Mouse (Mus musculus) hindbrain, embryonic 16.5 days (tissue): ENCODE measurements around the gene Ago3. TPM values are rescaled to one million over a fixed set of nuclear protein-coding genes. Genes with fewer than 3 reads are reported as not detected.

Experiments used
- ATAC-seq: fragments of 200-750 bp; cut with Nextera tagmentation; 2 replicates; pipeline ENCODE4 v1.8.0; 2017; ENCODE audit warnings: moderate TSS enrichment, moderate library complexity
- H3K27ac ChIP-seq: fragments of 300-500 bp; sonication (generic); 2 replicates; pipeline ENCODE4 v1.5.1; 2014; ENCODE audit warnings: low read depth, mild to moderate bottlenecking, control low read depth, low read length, moderate library complexity
- H3K27me3 ChIP-seq: fragments of 300-500 bp; sonication (generic); replicated peaks from 2 replicates; pipeline ENCODE4 v1.6.1; 2014; ENCODE audit warnings: low read length; ENCODE audit not compliant: control insufficient read depth, insufficient read depth
- H3K36me3 ChIP-seq: fragments of 300-500 bp; sonication (generic); 2 replicates; pipeline ENCODE4 v1.6.1; 2014; ENCODE audit warnings: mild to moderate bottlenecking, low read length, moderate library complexity, mixed read lengths; ENCODE audit not compliant: control insufficient read depth, insufficient read depth
- H3K4me1 ChIP-seq: fragments of 300-500 bp; sonication (generic); 2 replicates; pipeline ENCODE4 v1.6.1; 2014; ENCODE audit warnings: low read depth, low read length; ENCODE audit not compliant: control insufficient read depth, insufficient read depth
- H3K4me2 ChIP-seq: fragments of 300-500 bp; sonication (generic); 2 replicates; pipeline ENCODE4 v1.6.1; 2014; ENCODE audit warnings: mild to moderate bottlenecking, low read length, control low read depth, moderate library complexity
- H3K4me3 ChIP-seq: fragments of 300-500 bp; sonication (generic); 2 replicates; pipeline ENCODE4 v1.5.1; 2014; ENCODE audit warnings: mild to moderate bottlenecking, low read length, control low read depth, moderate library complexity
- H3K9ac ChIP-seq: fragments of 300-500 bp; sonication (generic); 2 replicates; pipeline ENCODE4 v1.6.1; 2014; ENCODE audit warnings: low read depth, mild to moderate bottlenecking, control low read depth, low read length, moderate library complexity
- H3K9me3 ChIP-seq: fragments of 300-500 bp; sonication (generic); 2 replicates; pipeline ENCODE4 v1.6.1; 2014; ENCODE audit warnings: mild to moderate bottlenecking, low read length, moderate library complexity; ENCODE audit not compliant: control insufficient read depth
- WGBS: fragments of 180-500 bp; shearing (Covaris S2); extraction: QIAGEN DNeasy Blood & Tissue Kit; methylation state at CpG from one replicate; pipeline ENCODE4 v1.1.7; 2014; 5-methylcytosine and 5-hydroxymethylcytosine counted together
- polyA plus RNA-seq: library from polyadenylated mRNA; unstranded; fragments of >200 nt; fragmentation: Nextera tagmentation; extraction: Ambion mirVana; gene quantifications from 2 replicates; pipeline ENCODE4 v1.2.1, GENCODE M21; 2015

Gene Ago3
- polyA plus RNA-seq, 1 experiment from 2014 or later, result 12.4 TPM

- no peak for ATAC-seq
- Histone ChIP-seq H3K27me3 (no peaks in the 10 kb centered on the region), H3K9me3 (no peaks in the 10 kb centered on the region), H3K4me3 (no peak overlapping the region), H3K4me2 (no peak overlapping the region), H3K9ac (no peak overlapping the region), H3K27ac (no peak overlapping the region), H3K4me1 (peaks cover 5% of the 10 kb centered on the region; the same call in 1 of the 2 replicates), H3K36me3 (peaks cover 8% of the 10 kb centered on the region)
- 94% methylated on average over 4 of the region's 4 CpGs for WGBS
These were observed 3.8 kb upstream of the Ago3 start for GRCm38 (mm10) chr4:126433175-126433574.

GRCm38 (mm10) chr4:126431746-126432145 lies 2.4 kb upstream of the Ago3 start:
- peaks cover 4% of the 10 kb centered on the region; the same call in 1 of the 2 replicates for H3K36me3 ChIP-seq
- no peaks in the 10 kb centered on the region for H3K9me3 ChIP-seq
- H3K27me3 ChIP-seq, result no peaks in the 10 kb centered on the region
- 79% methylated on average over 4 of the region's 4 CpGs for WGBS
- H3K4me2 ChIP-seq, result no peak overlapping the region
- no peak overlapping the region for H3K27ac ChIP-seq
- H3K4me3 ChIP-seq, result no peak overlapping the region
- ATAC-seq, result no peak
- no peak overlapping the region for H3K9ac ChIP-seq
- peaks cover 6% of the 10 kb centered on the region; the same call in 1 of the 2 replicates for H3K4me1 ChIP-seq

DNA sequence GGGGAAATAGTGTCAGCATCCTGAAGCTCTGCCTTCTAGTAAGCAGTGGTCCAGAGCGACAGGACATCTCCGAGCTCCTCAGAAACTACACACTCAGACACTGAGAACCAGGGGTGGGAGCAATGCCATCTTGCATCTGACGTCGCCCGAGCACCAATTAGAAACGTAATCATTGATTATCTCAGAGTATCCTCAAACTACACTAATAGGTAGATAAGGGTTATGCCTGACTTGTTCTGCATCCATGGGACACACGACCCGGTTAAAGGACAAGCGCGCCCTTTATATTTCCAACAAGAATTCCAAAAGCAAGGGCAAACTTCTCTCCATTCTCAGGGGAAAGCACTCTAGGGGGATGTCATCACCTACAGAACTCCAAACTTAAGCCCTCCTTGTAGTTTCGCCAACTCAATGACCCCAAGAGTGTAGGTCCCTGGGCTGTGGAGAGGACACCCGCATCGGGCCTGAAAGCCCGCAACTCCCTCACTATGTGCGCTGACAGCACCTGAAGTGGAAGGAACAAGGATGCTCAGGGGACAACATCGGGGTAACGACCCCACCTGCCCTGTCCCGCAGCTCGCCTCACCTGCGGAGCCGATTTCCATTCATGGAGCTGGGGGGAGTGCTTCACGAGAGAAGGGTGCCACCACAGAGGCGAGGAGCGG lies 542 bp downstream of the Ago3 start:
- Histone ChIP-seq H3K27ac (peak overlapping the region; percentile 95), H3K4me2 (peak overlapping the region; percentile 74), H3K4me1 (peaks cover 6% of the 10 kb centered on the region; the same call in 1 of the 2 replicates), H3K4me3 (peak overlapping the region; percentile 97), H3K9me3 (no peaks in the 10 kb centered on the region), H3K9ac (peak overlapping the region; percentile 96), H3K27me3 (no peaks in the 10 kb centered on the region), H3K36me3 (no peaks in the 10 kb centered on the region)
- no peak for ATAC-seq
- under 1% methylated on average over 24 of the region's 24 CpGs for WGBS

GRCm38 (mm10) chr4:126423866-126424265 lies 5.5 kb downstream of the Ago3 start:
- H3K9ac ChIP-seq, result no peak overlapping the region
- peaks cover 6% of the 10 kb centered on the region; the same call in 1 of the 2 replicates for H3K4me1 ChIP-seq
- H3K4me2 ChIP-seq, result no peak overlapping the region
- 83% methylated on average over 2 of the region's 2 CpGs for WGBS
- no peak overlapping the region for H3K27ac ChIP-seq
- H3K4me3 ChIP-seq, result no peak overlapping the region
- no peaks in the 10 kb centered on the region for H3K36me3 ChIP-seq
- no peaks in the 10 kb centered on the region for H3K9me3 ChIP-seq
- no peak for ATAC-seq
- H3K27me3 ChIP-seq, result no peaks in the 10 kb centered on the region

- H3K9ac ChIP-seq, result no peak overlapping the region
- ATAC-seq, result no peak
- no peak overlapping the region for H3K27ac ChIP-seq
- no peaks in the 10 kb centered on the region for H3K27me3 ChIP-seq
- no peaks in the 10 kb centered on the region for H3K9me3 ChIP-seq
- H3K4me3 ChIP-seq, result no peak overlapping the region
- H3K36me3 ChIP-seq, result no peaks in the 10 kb centered on the region
- no peak overlapping the region for H3K4me2 ChIP-seq
- H3K4me1 ChIP-seq, result no peaks in the 10 kb centered on the region
These were observed 13.6 kb downstream of the Ago3 start for GRCm38 (mm10) chr4:126415707-126416106.

DNA sequence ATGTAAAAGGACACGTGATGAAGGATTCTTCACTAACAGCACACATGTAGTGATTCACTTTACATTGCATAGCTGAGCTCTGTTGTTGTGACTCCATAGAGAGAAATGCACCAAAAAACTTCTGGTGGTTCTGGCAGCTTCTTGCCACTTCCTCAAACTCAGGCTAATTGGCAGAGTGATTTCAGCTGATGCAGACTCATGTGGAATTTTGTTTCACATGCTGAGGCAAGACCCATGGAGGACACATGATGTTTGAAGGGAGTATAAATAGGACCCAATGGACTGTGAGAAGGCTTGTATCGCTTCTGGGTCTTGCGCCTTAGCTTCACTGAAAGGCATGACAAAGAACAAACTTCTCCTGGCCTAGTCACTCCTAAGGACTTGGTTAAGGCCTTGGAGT lies 16.8 kb downstream of the Ago3 start:
- Histone ChIP-seq H3K4me3 (no peak overlapping the region), H3K4me2 (no peak overlapping the region), H3K27ac (no peak overlapping the region), H3K36me3 (no peaks in the 10 kb centered on the region), H3K9ac (no peak overlapping the region), H3K4me1 (no peaks in the 10 kb centered on the region), H3K9me3 (no peaks in the 10 kb centered on the region), H3K27me3 (no peaks in the 10 kb centered on the region)
- ATAC-seq, result no peak
- WGBS, result 94% methylated on average over 3 of the region's 3 CpGs

DNA sequence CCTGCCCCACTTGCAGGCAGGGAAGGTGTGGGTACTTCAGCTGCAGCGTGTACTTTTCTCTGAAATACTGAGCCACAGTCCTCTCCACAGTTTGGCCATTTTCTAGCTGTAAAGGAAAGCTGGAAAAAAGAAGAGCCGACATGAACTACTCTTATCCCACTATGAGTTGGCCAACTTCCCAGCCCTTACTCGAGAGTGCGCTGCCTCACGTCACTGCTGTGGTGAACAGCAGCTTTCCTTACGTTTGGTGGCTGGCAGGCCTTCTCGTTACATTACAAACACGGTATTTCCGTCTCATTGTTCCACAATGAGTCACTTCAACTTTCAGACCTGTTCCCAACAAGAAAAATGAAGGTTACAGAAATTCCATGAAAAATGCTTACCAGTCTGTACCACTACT lies 57.9 kb downstream of the Ago3 start:
- no peak overlapping the region for H3K4me2 ChIP-seq
- WGBS, result 80% methylated on average over 9 of the region's 9 CpGs
- H3K9me3 ChIP-seq, result no peaks in the 10 kb centered on the region
- no peak overlapping the region for H3K27ac ChIP-seq
- H3K4me3 ChIP-seq, result no peak overlapping the region
- H3K9ac ChIP-seq, result no peak overlapping the region
- H3K4me1 ChIP-seq, result no peaks in the 10 kb centered on the region
- ATAC-seq, result no peak
- peaks cover 11% of the 10 kb centered on the region for H3K36me3 ChIP-seq
- no peaks in the 10 kb centered on the region for H3K27me3 ChIP-seq

GRCm38 (mm10) chr4:126360069-126360468 lies 69.3 kb downstream of the Ago3 start:
- Histone ChIP-seq H3K9ac (no peak overlapping the region), H3K4me1 (no peaks in the 10 kb centered on the region), H3K4me2 (no peak overlapping the region), H3K27ac (no peak overlapping the region), H3K9me3 (no peaks in the 10 kb centered on the region), H3K27me3 (no peaks in the 10 kb centered on the region), H3K36me3 (peaks cover 22% of the 10 kb centered on the region), H3K4me3 (no peak overlapping the region)
- WGBS, result 94% methylated on average over 1 of the region's 1 CpGs
- ATAC-seq, result no peak

DNA sequence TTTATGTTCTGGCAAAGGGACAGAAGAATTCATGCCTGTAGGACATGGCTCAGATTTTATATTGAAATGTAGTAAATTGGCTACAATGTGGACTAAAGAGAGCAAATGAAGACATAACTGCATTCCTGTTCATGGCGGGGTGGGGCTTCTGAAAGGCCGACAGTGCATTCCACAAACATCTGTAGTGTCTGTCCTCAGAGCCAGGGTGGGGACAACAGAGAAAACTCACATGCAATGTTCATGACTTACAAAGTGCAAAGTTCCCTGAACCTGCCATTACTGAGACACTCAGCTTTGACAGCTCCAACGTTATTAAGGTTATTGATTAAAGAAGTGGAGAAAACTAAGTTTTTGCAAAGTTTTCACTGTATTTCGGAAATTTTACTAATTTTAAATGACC lies 85.9 kb downstream of the Ago3 start:
- no peaks in the 10 kb centered on the region for H3K27me3 ChIP-seq
- H3K9me3 ChIP-seq, result no peaks in the 10 kb centered on the region
- no peak overlapping the region for H3K27ac ChIP-seq
- no peak overlapping the region for H3K9ac ChIP-seq
- whole genome bisulfite sequencing, result 87% methylated on average over 4 of the region's 4 CpGs
- H3K4me3 ChIP-seq, result no peak overlapping the region
- H3K36me3 ChIP-seq, result peaks cover 9% of the 10 kb centered on the region
- no peak overlapping the region for H3K4me2 ChIP-seq
- no peak for ATAC-seq
- no peaks in the 10 kb centered on the region for H3K4me1 ChIP-seq
